Mouse (Mus musculus) hindbrain, embryonic 16.5 days (tissue): ENCODE data around the gene Hdac7. TPM values are rescaled to one million over a fixed set of nuclear protein-coding genes. Genes with fewer than 3 reads are reported as not detected.

Experiments
- ATAC-seq: fragments of 200-750 bp; cut with Nextera tagmentation; 2 replicates; pipeline ENCODE4 v1.8.0; 2017; ENCODE audit warnings: moderate TSS enrichment, moderate library complexity
- H3K27ac ChIP-seq: fragments of 300-500 bp; sonication (generic); 2 replicates; pipeline ENCODE4 v1.5.1; 2014; ENCODE audit warnings: low read depth, mild to moderate bottlenecking, control low read depth, low read length, moderate library complexity
- H3K27me3 ChIP-seq: fragments of 300-500 bp; sonication (generic); replicated peaks from 2 replicates; pipeline ENCODE4 v1.6.1; 2014; ENCODE audit warnings: low read length; ENCODE audit not compliant: control insufficient read depth, insufficient read depth
- H3K36me3 ChIP-seq: fragments of 300-500 bp; sonication (generic); 2 replicates; pipeline ENCODE4 v1.6.1; 2014; ENCODE audit warnings: mild to moderate bottlenecking, low read length, moderate library complexity, mixed read lengths; ENCODE audit not compliant: control insufficient read depth, insufficient read depth
- H3K4me1 ChIP-seq: fragments of 300-500 bp; sonication (generic); 2 replicates; pipeline ENCODE4 v1.6.1; 2014; ENCODE audit warnings: low read depth, low read length; ENCODE audit not compliant: control insufficient read depth, insufficient read depth
- H3K4me2 ChIP-seq: fragments of 300-500 bp; sonication (generic); 2 replicates; pipeline ENCODE4 v1.6.1; 2014; ENCODE audit warnings: mild to moderate bottlenecking, low read length, control low read depth, moderate library complexity
- H3K4me3 ChIP-seq: fragments of 300-500 bp; sonication (generic); 2 replicates; pipeline ENCODE4 v1.5.1; 2014; ENCODE audit warnings: mild to moderate bottlenecking, low read length, control low read depth, moderate library complexity
- H3K9ac ChIP-seq: fragments of 300-500 bp; sonication (generic); 2 replicates; pipeline ENCODE4 v1.6.1; 2014; ENCODE audit warnings: low read depth, mild to moderate bottlenecking, control low read depth, low read length, moderate library complexity
- H3K9me3 ChIP-seq: fragments of 300-500 bp; sonication (generic); 2 replicates; pipeline ENCODE4 v1.6.1; 2014; ENCODE audit warnings: mild to moderate bottlenecking, low read length, moderate library complexity; ENCODE audit not compliant: control insufficient read depth
- WGBS: fragments of 180-500 bp; shearing (Covaris S2); extraction: QIAGEN DNeasy Blood & Tissue Kit; methylation state at CpG from one replicate; pipeline ENCODE4 v1.1.7; 2014; 5-methylcytosine and 5-hydroxymethylcytosine counted together
- polyA plus RNA-seq: library from polyadenylated mRNA; unstranded; fragments of >200 nt; fragmentation: Nextera tagmentation; extraction: Ambion mirVana; gene quantifications from 2 replicates; pipeline ENCODE4 v1.2.1, GENCODE M21; 2015

Hdac7 gene
- polyA plus RNA-seq, result 25.2 and 27.4 TPM in 2 replicates

GRCm38 (mm10) chr15:97844037-97845034 lies at the start of gene Hdac7:
Hdac7 (minus strand) TSS chr15:97844502.
- no peak within 1 kb of the TSS for H3K4me3 ChIP-seq
- no peak within 1 kb of the TSS for H3K4me2 ChIP-seq
- no peak within 1 kb of the TSS; the same call in 1 of the 2 replicates for H3K9ac ChIP-seq
- no peak for ATAC-seq
- no peaks in the 10 kb centered on the region for H3K27me3 ChIP-seq
- WGBS, result 69% methylated on average over 19 of the region's 19 CpGs
- H3K9me3 ChIP-seq, result no peaks in the 10 kb centered on the region
- no peaks in the 10 kb centered on the region for H3K36me3 ChIP-seq
- peaks cover 3% of the 10 kb centered on the region for H3K4me1 ChIP-seq
- no peak within 1 kb of the TSS for H3K27ac ChIP-seq

GRCm38 (mm10) chr15:97892506-97892905 lies 48.2 kb upstream of the Hdac7 start:
- no peaks in the 10 kb centered on the region for H3K9me3 ChIP-seq
- ATAC-seq, result no peak
- no peaks in the 10 kb centered on the region for H3K4me1 ChIP-seq
- no peak overlapping the region for H3K4me3 ChIP-seq
- H3K27me3 ChIP-seq, result no peaks in the 10 kb centered on the region
- H3K9ac ChIP-seq, result no peak overlapping the region
- no peaks in the 10 kb centered on the region for H3K36me3 ChIP-seq
- 69% methylated on average over 8 of the region's 8 CpGs for WGBS
- no peak overlapping the region for H3K4me2 ChIP-seq
- no peak overlapping the region for H3K27ac ChIP-seq

GRCm38 (mm10) chr15:97890450-97890849 lies 46.1 kb upstream of the Hdac7 start:
- H3K9ac ChIP-seq, result no peak overlapping the region
- no peak for ATAC-seq
- no peaks in the 10 kb centered on the region for H3K9me3 ChIP-seq
- no peaks in the 10 kb centered on the region for H3K27me3 ChIP-seq
- WGBS, result 91% methylated on average over 10 of the region's 10 CpGs
- no peaks in the 10 kb centered on the region for H3K36me3 ChIP-seq
- no peak overlapping the region for H3K4me2 ChIP-seq
- H3K4me3 ChIP-seq, result no peak overlapping the region
- no peaks in the 10 kb centered on the region for H3K4me1 ChIP-seq
- H3K27ac ChIP-seq, result no peak overlapping the region

GRCm38 (mm10) chr15:97890017-97890416 lies 45.7 kb upstream of the Hdac7 start:
- no peak overlapping the region for H3K9ac ChIP-seq

GRCm38 (mm10) chr15:97887541-97888016 lies 43.3 kb upstream of the Hdac7 start:
- no peak for ATAC-seq
- Histone ChIP-seq H3K9me3 (no peaks in the 10 kb centered on the region), H3K9ac (no peak overlapping the region), H3K4me2 (no peak overlapping the region), H3K36me3 (no peaks in the 10 kb centered on the region), H3K27ac (no peak overlapping the region), H3K27me3 (no peaks in the 10 kb centered on the region), H3K4me1 (no peaks in the 10 kb centered on the region), H3K4me3 (no peak overlapping the region)
- WGBS, result 80% methylated on average over 10 of the region's 10 CpGs

More at GRCm38 (mm10) chr15:97890017-97890416, 45.7 kb upstream of the Hdac7 start:
- ATAC-seq, result no peak
- no peak overlapping the region for H3K4me3 ChIP-seq
- H3K27me3 ChIP-seq, result no peaks in the 10 kb centered on the region
- H3K27ac ChIP-seq, result no peak overlapping the region
- no peaks in the 10 kb centered on the region for H3K4me1 ChIP-seq
- 60% methylated on average over 11 of the region's 11 CpGs for WGBS
- H3K36me3 ChIP-seq, result no peaks in the 10 kb centered on the region
- H3K4me2 ChIP-seq, result no peak overlapping the region
- no peaks in the 10 kb centered on the region for H3K9me3 ChIP-seq

GRCm38 (mm10) chr15:97881423-97881822 lies 37.1 kb upstream of the Hdac7 start:
- H3K9ac ChIP-seq, result no peak overlapping the region
- no peaks in the 10 kb centered on the region for H3K36me3 ChIP-seq

GRCm38 (mm10) chr15:97880441-97880840 lies 36.1 kb upstream of the Hdac7 start:
- Histone ChIP-seq H3K27ac (no peak overlapping the region), H3K4me1 (no peaks in the 10 kb centered on the region), H3K27me3 (no peaks in the 10 kb centered on the region), H3K36me3 (no peaks in the 10 kb centered on the region), H3K4me3 (no peak overlapping the region), H3K9me3 (no peaks in the 10 kb centered on the region), H3K9ac (no peak overlapping the region), H3K4me2 (no peak overlapping the region)
- no peak for ATAC-seq
- WGBS, result 75% methylated on average over 9 of the region's 9 CpGs

More at GRCm38 (mm10) chr15:97881423-97881822, 37.1 kb upstream of the Hdac7 start:
- WGBS, result 92% methylated on average over 8 of the region's 8 CpGs
- no peaks in the 10 kb centered on the region for H3K27me3 ChIP-seq
- no peak overlapping the region for H3K4me3 ChIP-seq
- no peak overlapping the region for H3K4me2 ChIP-seq
- ATAC-seq, result no peak
- H3K27ac ChIP-seq, result no peak overlapping the region
- no peaks in the 10 kb centered on the region for H3K9me3 ChIP-seq
- H3K4me1 ChIP-seq, result no peaks in the 10 kb centered on the region

- H3K27me3 ChIP-seq, result no peaks in the 10 kb centered on the region
- 78% methylated on average over 7 of the region's 7 CpGs for WGBS
- no peaks in the 10 kb centered on the region for H3K4me1 ChIP-seq
- no peaks in the 10 kb centered on the region for H3K9me3 ChIP-seq
- ATAC-seq, result no peak
- H3K4me3 ChIP-seq, result no peak overlapping the region
- no peak overlapping the region for H3K9ac ChIP-seq
- no peak overlapping the region for H3K27ac ChIP-seq
- H3K4me2 ChIP-seq, result no peak overlapping the region
- no peaks in the 10 kb centered on the region for H3K36me3 ChIP-seq
These were observed 34.5 kb upstream of the Hdac7 start for GRCm38 (mm10) chr15:97878696-97879328.

- no peak overlapping the region for H3K4me3 ChIP-seq
- H3K36me3 ChIP-seq, result no peaks in the 10 kb centered on the region
- no peak overlapping the region for H3K27ac ChIP-seq
- H3K27me3 ChIP-seq, result no peaks in the 10 kb centered on the region
- ATAC-seq, result no peak
- no peaks in the 10 kb centered on the region for H3K4me1 ChIP-seq
- H3K4me2 ChIP-seq, result no peak overlapping the region
- no peak overlapping the region for H3K9ac ChIP-seq
- WGBS, result 95% methylated on average over 8 of the region's 8 CpGs
- no peaks in the 10 kb centered on the region for H3K9me3 ChIP-seq
These were observed 31.5 kb upstream of the Hdac7 start for GRCm38 (mm10) chr15:97875784-97876183.
